Mouse (Mus musculus) olfactory bulb, adult 2 months (tissue): ENCODE measurements around the gene Fbxo39. TPM values are rescaled to one million over a fixed set of nuclear protein-coding genes. Genes with fewer than 3 reads are reported as not detected.

ENCODE experiments used
- H3K27ac ChIP-seq: fragments of 200-500 bp; 2 replicates; pipeline ENCODE4 v1.5.1; 2012; ENCODE audit warnings: low read depth, low read length; ENCODE audit not compliant: insufficient read depth
- H3K4me1 ChIP-seq: fragments of 200-500 bp; 2 replicates; pipeline ENCODE4 v1.6.1; 2012; ENCODE audit warnings: low read length; ENCODE audit not compliant: control insufficient read depth, insufficient read depth
- H3K4me3 ChIP-seq: fragments of 200-500 bp; 2 replicates; pipeline ENCODE4 v1.5.1; 2012; ENCODE audit warnings: mild to moderate bottlenecking, low read depth, low read length, moderate library complexity; ENCODE audit not compliant: insufficient read depth
- CTCF ChIP-seq: fragments of 200-500 bp; IDR thresholded peaks from 2 replicates; pipeline ENCODE4 v1.5.1; 2012; ENCODE audit warnings: low read depth, mild to moderate bottlenecking, low read length, moderate library complexity; ENCODE audit not compliant: insufficient read depth
- POLR2A ChIP-seq: fragments of 200-500 bp; IDR thresholded peaks from 2 replicates; pipeline ENCODE4 v1.6.1; 2012; ENCODE audit warnings: mild to moderate bottlenecking, low read depth, low read length, moderate library complexity; ENCODE audit not compliant: insufficient read depth
- WGBS: fragments of 180-500 bp; shearing (Covaris S2); methylation state at CpG from one replicate; pipeline ENCODE4 v1.1.7; 2018; 5-methylcytosine and 5-hydroxymethylcytosine counted together
- polyA plus RNA-seq: library from polyadenylated mRNA; stranded (reverse); fragments of >200 nt; gene quantifications from 2 replicates; pipeline ENCODE4 v1.2.4, GENCODE M21; 2012; ENCODE audit warnings: low replicate concordance; ENCODE audit not compliant: missing spikeins, insufficient read depth, insufficient read length

The Fbxo39 gene
- polyA plus RNA-seq, 1 experiment: not detected

- Histone ChIP-seq H3K4me1 (peaks cover 3% of the 10 kb centered on the region), H3K4me3 (no peak overlapping the region), H3K27ac (no peak overlapping the region)
- WGBS: 62% methylated on average over 16 of the region's 16 CpGs
- TF ChIP-seq POLR2A: no peak
- TF ChIP-seq CTCF: no peak
Observed at GRCm38 (mm10) chr11:72283486-72284224, 30.6 kb upstream of the Fbxo39 start.

GRCm38 (mm10) chr11:72284532-72285182 lies 29.6 kb upstream of the Fbxo39 start:
- no peak overlapping the region for H3K4me3 ChIP-seq
- peaks cover 3% of the 10 kb centered on the region for H3K4me1 ChIP-seq

GRCm38 (mm10) chr11:72285971-72286480 lies 28.2 kb upstream of the Fbxo39 start:
- TF ChIP-seq CTCF (no peak), POLR2A (no peak)
- 82% methylated on average over 6 of the region's 6 CpGs for WGBS
- H3K4me3 ChIP-seq: no peak overlapping the region

More at GRCm38 (mm10) chr11:72284532-72285182, 29.6 kb upstream of the Fbxo39 start:
- 43% methylated on average over 14 of the region's 14 CpGs for WGBS
- no peak overlapping the region for H3K27ac ChIP-seq
- TF ChIP-seq POLR2A: no peak
- TF ChIP-seq CTCF: no peak

GRCm38 (mm10) chr11:72286651-72287050 lies 27.6 kb upstream of the Fbxo39 start:
- Histone ChIP-seq H3K4me1 (peaks cover 3% of the 10 kb centered on the region), H3K27ac (no peak overlapping the region), H3K4me3 (no peak overlapping the region)
- no peak for TF ChIP-seq CTCF
- TF ChIP-seq POLR2A: no peak
- WGBS: 91% methylated on average over 3 of the region's 3 CpGs

More at GRCm38 (mm10) chr11:72285971-72286480, 28.2 kb upstream of the Fbxo39 start:
- Histone ChIP-seq H3K27ac (no peak overlapping the region), H3K4me1 (peaks cover 3% of the 10 kb centered on the region)

GRCm38 (mm10) chr11:72287126-72287525 lies 27.1 kb upstream of the Fbxo39 start:
- Histone ChIP-seq H3K4me3 (no peak overlapping the region), H3K27ac (no peak overlapping the region), H3K4me1 (peaks cover 3% of the 10 kb centered on the region)
- TF ChIP-seq CTCF (no peak), POLR2A (no peak)
- 89% methylated on average over 2 of the region's 2 CpGs for WGBS

- WGBS: 91% methylated on average over 3 of the region's 3 CpGs
- no peak overlapping the region for H3K4me3 ChIP-seq
- no peak for TF ChIP-seq POLR2A
- no peak for TF ChIP-seq CTCF
Observed at GRCm38 (mm10) chr11:72287543-72287942, 26.7 kb upstream of the Fbxo39 start.

GRCm38 (mm10) chr11:72293116-72293515 lies 21.1 kb upstream of the Fbxo39 start:
- TF ChIP-seq POLR2A: no peak
- no peak for TF ChIP-seq CTCF
- no peak overlapping the region for H3K27ac ChIP-seq
- no peaks in the 10 kb centered on the region for H3K4me1 ChIP-seq
- H3K4me3 ChIP-seq: no peak overlapping the region
- WGBS: 67% methylated on average over 2 of the region's 2 CpGs

More at GRCm38 (mm10) chr11:72287543-72287942, 26.7 kb upstream of the Fbxo39 start:
- Histone ChIP-seq H3K27ac (no peak overlapping the region), H3K4me1 (peaks cover 3% of the 10 kb centered on the region)

- WGBS: 11% methylated on average over 6 of the region's 6 CpGs
- peaks cover 7% of the 10 kb centered on the region; the same call in 1 of the 2 replicates for H3K4me1 ChIP-seq
- H3K4me3 ChIP-seq: peak within 1 kb of the TSS; percentile 12
- TF ChIP-seq POLR2A: no peak
- TF ChIP-seq CTCF: no peak
- peak within 1 kb of the TSS; percentile 27 for H3K27ac ChIP-seq
Observed at GRCm38 (mm10) chr11:72301334-72301733, 12.9 kb upstream of the Fbxo39 start, which contains the start of gene Xaf1. Gene Xaf1 (plus strand): TSS chr11:72301629.

- Histone ChIP-seq H3K27ac (peak overlapping the region; percentile 11; the same call in 1 of the 2 replicates), H3K4me1 (peaks cover 7% of the 10 kb centered on the region; the same call in 1 of the 2 replicates), H3K4me3 (no peak overlapping the region)
- 81% methylated on average over 7 of the region's 7 CpGs for WGBS
- TF ChIP-seq CTCF: no peak
- no peak for TF ChIP-seq POLR2A
Observed at GRCm38 (mm10) chr11:72302230-72302629, 12.0 kb upstream of the Fbxo39 start.

GRCm38 (mm10) chr11:72307461-72307860 lies 6.8 kb upstream of the Fbxo39 start:
- Histone ChIP-seq H3K27ac (no peak overlapping the region), H3K4me1 (0 out of 2 replicates have a peak, but pooled peaks cover 5% of the 10 kb centered on the region), H3K4me3 (no peak overlapping the region)
- TF ChIP-seq POLR2A: no peak
- TF ChIP-seq CTCF: no peak
- WGBS: 55% methylated on average over 5 of the region's 5 CpGs
